Mouse (Mus musculus) Muller cell, postnatal 12 days (primary cell): ENCODE results near the gene Wdr19.
"Not testable (repeated sequence)": the region's sequence is repeated elsewhere in the genome, so short reads cannot be mapped to it uniquely, and the experiment has no call there.

Experiments used
- DNase-seq: peaks from one replicate; pipeline ENCODE4 v3.0.0-alpha.2; 2015; ENCODE audit errors: inconsistent ontology term

The Wdr19 gene

DNA sequence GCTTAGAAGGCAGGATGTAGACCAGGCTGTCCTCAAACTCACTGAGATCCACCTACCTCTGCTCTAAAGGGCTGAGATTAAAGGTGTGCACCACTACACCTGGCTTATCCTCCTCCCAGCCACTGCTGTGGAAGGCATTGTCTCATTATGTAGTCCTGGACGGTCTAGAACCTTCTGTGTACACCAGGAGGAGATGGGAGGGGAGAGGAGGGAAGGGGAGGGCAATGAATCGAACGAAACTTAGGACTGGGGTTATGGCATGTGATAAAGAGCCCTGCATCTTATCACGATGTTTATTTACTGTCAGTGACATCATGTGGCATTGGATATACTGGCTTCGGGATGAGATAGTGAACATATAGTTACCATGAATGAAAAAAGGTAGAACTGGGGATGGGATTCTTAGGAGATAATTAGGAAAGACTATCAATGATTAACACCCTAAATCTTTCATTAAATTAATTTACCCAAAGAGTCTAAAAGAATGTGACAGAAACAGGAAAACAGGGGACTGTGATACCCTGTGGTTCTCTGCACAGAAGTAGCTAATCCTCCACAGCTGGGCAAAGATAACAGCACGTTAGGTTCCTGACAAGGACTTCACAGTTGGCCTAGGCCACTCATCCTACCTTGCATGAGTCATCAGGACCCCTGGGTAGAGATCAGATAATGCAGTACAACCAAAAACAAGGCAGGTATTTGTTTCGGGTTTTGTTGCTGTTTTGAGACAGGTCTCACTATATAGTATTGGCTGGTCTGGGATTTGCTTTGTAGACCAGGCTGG lies 98.9 kb downstream of the Wdr19 start:
- DNase-seq, result no peak

DNA sequence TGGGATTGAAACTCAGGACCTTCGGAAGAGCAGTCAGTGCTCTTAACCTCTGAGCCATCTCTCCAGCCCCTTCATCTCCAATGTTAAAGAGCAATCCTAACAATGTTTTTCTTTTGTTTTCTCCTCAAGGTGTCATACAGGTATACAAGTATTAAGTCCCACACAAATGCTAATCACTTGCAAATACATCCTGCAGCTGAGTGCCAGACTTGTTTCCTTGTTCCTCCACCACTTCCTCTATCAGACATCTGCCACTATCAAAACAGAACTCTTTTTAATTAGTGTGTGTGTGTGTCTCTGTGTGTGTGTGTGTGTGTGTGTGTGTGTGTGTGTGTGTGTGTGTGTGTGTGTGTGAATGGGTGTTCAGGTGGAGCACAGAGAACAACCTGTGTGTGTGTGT lies 100.1 kb downstream of the Wdr19 start:
- DNase-seq, result not testable (repeated sequence)

DNA sequence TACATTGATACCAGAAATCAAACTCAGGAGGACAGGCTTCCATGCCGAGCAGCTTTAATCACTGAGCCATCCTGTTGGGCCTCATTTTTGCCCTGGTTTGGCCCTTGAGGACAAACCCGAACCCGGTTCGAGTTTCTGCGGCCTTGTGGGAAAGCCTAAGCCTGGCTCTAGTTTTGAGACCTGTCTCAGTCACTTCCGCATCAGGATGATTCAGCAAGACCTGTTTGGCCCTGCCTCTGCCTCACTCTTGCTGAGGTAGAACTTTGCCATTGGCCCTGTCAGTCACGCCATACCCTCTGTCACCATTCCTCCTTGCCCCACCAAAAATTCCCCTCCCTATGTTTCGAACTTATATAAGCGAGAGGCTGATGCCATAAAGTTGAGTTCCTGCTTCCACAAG lies 100.6 kb downstream of the Wdr19 start:
- no peak for DNase-seq

DNA sequence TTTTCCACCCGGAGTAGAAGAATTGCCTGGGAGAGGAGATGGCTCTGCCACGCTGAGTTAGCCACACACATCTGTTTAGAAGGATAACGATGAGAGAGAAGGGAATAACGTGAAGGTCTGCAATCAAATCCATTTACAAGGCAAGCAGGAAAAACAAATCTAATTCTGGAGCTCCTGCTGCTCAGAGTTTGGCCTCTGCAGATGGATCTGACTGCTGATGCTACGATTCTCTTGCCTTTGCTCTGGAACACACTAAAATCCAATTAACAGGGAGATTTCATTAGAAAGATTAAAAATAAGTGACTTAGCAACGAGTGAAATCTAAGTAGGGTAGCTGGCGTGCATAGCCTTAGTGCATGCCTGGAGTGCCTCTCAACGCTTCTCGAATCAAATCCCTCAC lies 106.0 kb downstream of the Wdr19 start:
- DNase-seq, result no peak

DNA sequence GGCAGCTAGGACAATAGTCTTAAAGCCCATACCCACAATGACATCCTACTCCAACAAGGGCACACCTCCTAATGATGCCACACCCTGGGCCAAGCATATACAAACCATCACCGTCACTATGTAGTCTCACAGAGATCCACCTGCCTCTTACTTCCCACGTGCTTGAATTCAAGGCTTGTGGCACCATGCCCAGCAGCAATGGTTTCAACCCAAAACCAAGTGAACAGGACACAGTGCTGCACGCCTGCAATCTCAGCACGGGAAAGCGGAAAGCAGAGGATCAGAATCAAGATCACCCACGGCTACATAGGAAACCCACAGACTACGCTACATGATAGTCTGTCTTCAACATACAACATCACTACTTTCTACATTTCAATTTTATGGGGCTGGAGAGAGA lies 108.7 kb downstream of the Wdr19 start:
- DNase-seq, result no peak

DNA sequence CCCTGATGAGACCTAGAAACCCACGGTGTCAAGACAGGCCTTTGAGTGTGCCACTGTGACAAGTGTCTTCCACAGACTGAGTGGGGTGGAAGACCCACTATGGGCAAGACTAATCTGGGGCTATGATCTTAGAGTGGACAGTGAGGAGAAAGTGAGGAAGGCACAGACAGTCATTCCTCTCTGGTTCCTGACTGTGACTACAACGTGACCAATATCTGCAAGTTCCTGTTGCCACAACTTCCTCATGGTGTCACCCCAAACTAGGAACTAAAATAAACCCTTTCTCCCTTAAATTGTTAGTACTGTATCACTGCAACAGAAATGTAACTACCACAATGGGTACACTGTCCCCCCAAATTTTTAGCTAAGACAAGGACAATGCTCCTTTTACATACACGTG lies 109.4 kb downstream of the Wdr19 start:
- no peak for DNase-seq
